Mouse (Mus musculus) liver, embryonic 14.5 days (tissue): ENCODE measurements at regions not wholly inside any gene's neighbourhood (a gene's known extent, or its start where the extent isn't known, plus 50 kb on each side); places are given as distances from the start of the nearest gene placed in this dataset.

Source experiments
- ATAC-seq: fragments of 200-750 bp; cut with Nextera tagmentation; 2 replicates; pipeline ENCODE4 v1.8.0; 2017; ENCODE audit warnings: moderate number of reproducible peaks, mild to moderate bottlenecking, moderate library complexity; ENCODE audit not compliant: insufficient read depth
- DNase-seq, 3 experiments: peaks; one replicate each; pipeline ENCODE4 v3.0.0-alpha.2; 2012 to 2013; ENCODE audit warnings: low read depth in 3 of 3, low spot score in 3 of 3
- H3K27ac ChIP-seq: fragments of 300-500 bp; sonication (generic); 2 replicates; pipeline ENCODE4 v1.5.1; 2014; ENCODE audit warnings: moderate library complexity, mild to moderate bottlenecking, control low read depth, inconsistent platforms
- H3K27me3 ChIP-seq: fragments of 300-500 bp; sonication (generic); 2 replicates; pipeline ENCODE4 v1.6.1; 2014; ENCODE audit warnings: mild to moderate bottlenecking, low read length, moderate library complexity; ENCODE audit not compliant: control insufficient read depth, insufficient read depth
- H3K36me3 ChIP-seq: fragments of 300-500 bp; sonication (generic); replicated peaks from 2 replicates; pipeline ENCODE4 v1.6.1; 2014; ENCODE audit warnings: low read depth; ENCODE audit not compliant: control insufficient read depth, insufficient read depth
- H3K4me1 ChIP-seq, 2 experiments: fragments of 200-500 bp in 1 of 2; fragments of 300-500 bp in 1 of 2; sonication (generic) in 1 of 2; replicated peaks; 2 replicates each; pipeline ENCODE4 v1.6.1; 2012 to 2014; ENCODE audit warnings: antibody characterized with exemption in 1 of 2, inconsistent platforms in 1 of 2, low read length in 1 of 2; ENCODE audit not compliant: control insufficient read depth in 2 of 2, insufficient read depth in 2 of 2
- H3K4me2 ChIP-seq: fragments of 300-500 bp; sonication (generic); 2 replicates; pipeline ENCODE4 v1.6.1; 2014; ENCODE audit warnings: low read depth, mild to moderate bottlenecking, control low read depth, moderate library complexity
- H3K4me3 ChIP-seq, 2 experiments: fragments of 200-500 bp in 1 of 2; fragments of 300-500 bp in 1 of 2; sonication (generic) in 1 of 2; 2 replicates each; pipeline ENCODE4 v1.5.1; 2012 to 2014; ENCODE audit warnings: low read depth in 2 of 2, low read length in 2 of 2, mild to moderate bottlenecking in 2 of 2, control low read depth in 1 of 2, inconsistent platforms in 1 of 2, moderate library complexity in 1 of 2; ENCODE audit not compliant: insufficient read depth in 1 of 2
- H3K9ac ChIP-seq: fragments of 300-500 bp; sonication (generic); replicated peaks from 2 replicates; pipeline ENCODE4 v1.6.1; 2014; ENCODE audit warnings: mild to moderate bottlenecking, control low read depth, moderate library complexity
- H3K9me3 ChIP-seq: fragments of 300-500 bp; sonication (generic); 2 replicates; pipeline ENCODE4 v1.6.1; 2016; ENCODE audit warnings: low read length, mixed read lengths; ENCODE audit not compliant: control insufficient read depth
- CTCF ChIP-seq: IDR thresholded peaks from 2 replicates; pipeline ENCODE4 v1.5.1; 2016; ENCODE audit warnings: antibody characterized with exemption, low read depth, control low read depth
- EP300 ChIP-seq: IDR thresholded peaks from 2 replicates; pipeline ENCODE4 v1.6.1; 2016; ENCODE audit warnings: antibody characterized with exemption, low read depth
- WGBS: fragments of 180-500 bp; shearing (Covaris S2); extraction: QIAGEN DNeasy Blood & Tissue Kit; methylation state at CpG from one replicate; pipeline ENCODE4 v1.1.7; 2014; ENCODE audit not compliant: insufficient replicate concordance; 5-methylcytosine and 5-hydroxymethylcytosine counted together

GRCm38 (mm10) chr10:87747846-87748552 lies 110.1 kb upstream of the Igf1 start:
- Histone ChIP-seq H3K27ac (no peak overlapping the region), H3K27me3 (no peaks in the 10 kb centered on the region), H3K4me2 (no peak overlapping the region), H3K9me3 (no peaks in the 10 kb centered on the region), H3K4me3 (no peak overlapping the region), H3K9ac (no peak overlapping the region), H3K4me1 (no peaks in the 10 kb centered on the region), H3K36me3 (no peaks in the 10 kb centered on the region)
- no peak for TF ChIP-seq EP300
- TF ChIP-seq CTCF = no peak
- DNase-seq (no peak), ATAC-seq (no peak)
- WGBS = 60% methylated on average over 2 of the region's 2 CpGs

- H3K4me1 ChIP-seq = no peaks in the 10 kb centered on the region
- no peaks in the 10 kb centered on the region for H3K36me3 ChIP-seq
- H3K27ac ChIP-seq = no peak overlapping the region
- no peak overlapping the region for H3K9ac ChIP-seq
- no peaks in the 10 kb centered on the region for H3K9me3 ChIP-seq
- DNase-seq (no peak), ATAC-seq (no peak)
- no peak for TF ChIP-seq EP300
- no peak for TF ChIP-seq CTCF
- no peaks in the 10 kb centered on the region for H3K27me3 ChIP-seq
- 64% methylated on average over 4 of the region's 4 CpGs for WGBS
- no peak overlapping the region for H3K4me3 ChIP-seq
- no peak overlapping the region for H3K4me2 ChIP-seq
Observed at GRCm38 (mm10) chr10:87748631-87749193, 109.4 kb upstream of the Igf1 start.

- TF ChIP-seq EP300 (no peak), CTCF (no peak)
- H3K9ac ChIP-seq = no peak overlapping the region
- H3K9me3 ChIP-seq = no peaks in the 10 kb centered on the region
- no peaks in the 10 kb centered on the region for H3K4me1 ChIP-seq
- no peak overlapping the region for H3K27ac ChIP-seq
- H3K27me3 ChIP-seq = no peaks in the 10 kb centered on the region
- H3K4me2 ChIP-seq = no peak overlapping the region
- no peak overlapping the region for H3K4me3 ChIP-seq
- H3K36me3 ChIP-seq = no peaks in the 10 kb centered on the region
- ATAC-seq = no peak
- no peak for DNase-seq
Observed at GRCm38 (mm10) chr10:87750321-87750720, 107.7 kb upstream of the Igf1 start.

- H3K4me1 ChIP-seq = no peaks in the 10 kb centered on the region
- 14% methylated on average over 1 of the region's 1 CpGs for WGBS
- no peak overlapping the region for H3K4me2 ChIP-seq
- no peak overlapping the region for H3K4me3 ChIP-seq
- no peaks in the 10 kb centered on the region for H3K27me3 ChIP-seq
- no peak overlapping the region for H3K9ac ChIP-seq
- no peak for TF ChIP-seq CTCF
- no peak for TF ChIP-seq EP300
- DNase-seq = no peak
- no peaks in the 10 kb centered on the region for H3K36me3 ChIP-seq
- no peak for ATAC-seq
- no peak overlapping the region for H3K27ac ChIP-seq
- H3K9me3 ChIP-seq = no peaks in the 10 kb centered on the region
Observed at GRCm38 (mm10) chr10:87750972-87751371, 107.1 kb upstream of the Igf1 start.

- 59% methylated on average over 2 of the region's 2 CpGs for WGBS
- ATAC-seq (no peak), DNase-seq (no peak)
- TF ChIP-seq EP300 (no peak), CTCF (no peak)
- no peaks in the 10 kb centered on the region for H3K36me3 ChIP-seq
- H3K27ac ChIP-seq = no peak overlapping the region
- no peak overlapping the region for H3K4me3 ChIP-seq
- H3K4me2 ChIP-seq = no peak overlapping the region
- H3K4me1 ChIP-seq = no peaks in the 10 kb centered on the region
- H3K27me3 ChIP-seq = no peaks in the 10 kb centered on the region
- H3K9ac ChIP-seq = no peak overlapping the region
- no peaks in the 10 kb centered on the region for H3K9me3 ChIP-seq
Observed at GRCm38 (mm10) chr10:87752117-87752516, 105.9 kb upstream of the Igf1 start.
